Mouse (Mus musculus) layer of hippocampus, postnatal 36 days (tissue): ENCODE results near the gene Lemd2. TPM values are rescaled to one million over a fixed set of nuclear protein-coding genes. Genes with fewer than 3 reads are reported as not detected.
"Not testable (repeated sequence)": the region's sequence is repeated elsewhere in the genome, so short reads cannot be mapped to it uniquely, and the experiment has no call there.

Experiments
- DNase-seq, 2 experiments: peaks; one replicate each; pipeline ENCODE4 v3.0.0; 2022
- total RNA-seq, 2 experiments: library from RNA; stranded (reverse); gene quantifications; 2 replicates each; pipeline ENCODE4 v1.2.3; 2021

Gene Lemd2
- total RNA-seq: 10 to 100 TPM; 44.5 to 46.8 TPM

DNA sequence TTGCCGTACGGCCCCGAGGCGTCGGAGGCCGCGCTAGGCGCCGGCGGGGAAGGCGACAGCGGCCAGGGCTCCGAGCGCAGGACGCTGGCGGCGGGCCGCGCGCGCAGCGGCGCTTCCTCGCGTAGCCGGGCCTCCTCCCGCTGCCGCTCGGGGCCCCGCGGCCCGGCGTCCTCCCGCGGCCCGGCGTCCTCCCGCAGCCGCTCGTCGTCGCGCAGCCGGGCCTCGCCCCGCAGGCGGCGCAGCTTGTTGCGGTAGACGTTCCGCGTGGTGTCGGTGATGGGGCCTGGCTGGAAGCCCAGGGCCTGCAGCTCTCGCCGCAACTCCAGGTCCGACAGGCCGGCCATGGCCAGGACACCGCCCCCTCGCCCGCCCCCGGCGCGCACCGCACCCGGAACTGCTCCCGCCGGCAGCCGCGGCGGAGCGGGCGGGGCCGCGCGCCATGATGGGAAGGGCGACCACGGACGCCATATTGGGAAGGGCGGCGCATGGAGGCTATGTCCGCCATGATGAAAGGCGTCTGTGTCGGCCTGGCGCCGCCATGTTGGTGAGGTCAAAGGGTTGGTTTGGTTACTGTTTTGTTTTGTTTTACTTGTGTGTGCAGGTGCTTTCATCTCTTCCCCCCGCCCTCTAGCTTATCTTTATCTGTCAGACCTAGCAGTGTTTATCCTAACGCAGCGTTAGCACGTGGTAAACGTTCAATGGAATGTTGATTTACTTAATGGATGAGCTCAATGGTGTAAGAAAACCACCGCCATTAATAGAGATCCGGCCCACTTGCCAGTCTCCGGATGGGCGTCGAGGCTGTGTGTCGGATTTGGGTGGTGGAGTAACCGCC is at the start of gene Lemd2:
Gene Lemd2, minus strand, starts transcription at position 395 of the 835 bp plus-strand sequence.
- DNase-seq: peak; percentile 94 to 96

DNA sequence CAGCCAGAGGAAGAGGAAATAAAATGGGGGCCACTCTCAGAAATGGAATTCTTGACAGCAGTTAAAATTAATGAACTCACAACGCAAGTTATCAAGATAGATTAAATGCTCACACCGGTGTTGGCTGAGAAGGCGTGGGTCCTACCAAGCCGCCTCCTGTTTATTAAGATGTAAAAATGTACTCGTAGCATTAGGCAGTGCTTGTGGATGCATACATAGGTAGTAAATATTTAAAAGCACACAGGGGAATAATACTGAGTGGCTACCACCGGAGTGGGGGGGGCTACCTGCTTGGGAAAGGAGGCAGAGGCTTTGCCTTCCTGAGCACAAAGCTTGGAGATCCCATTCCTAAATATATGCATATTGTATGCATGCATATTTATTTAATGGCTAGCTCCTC is 46.9 kb upstream of the Lemd2 start:
- no peak for DNase-seq

DNA sequence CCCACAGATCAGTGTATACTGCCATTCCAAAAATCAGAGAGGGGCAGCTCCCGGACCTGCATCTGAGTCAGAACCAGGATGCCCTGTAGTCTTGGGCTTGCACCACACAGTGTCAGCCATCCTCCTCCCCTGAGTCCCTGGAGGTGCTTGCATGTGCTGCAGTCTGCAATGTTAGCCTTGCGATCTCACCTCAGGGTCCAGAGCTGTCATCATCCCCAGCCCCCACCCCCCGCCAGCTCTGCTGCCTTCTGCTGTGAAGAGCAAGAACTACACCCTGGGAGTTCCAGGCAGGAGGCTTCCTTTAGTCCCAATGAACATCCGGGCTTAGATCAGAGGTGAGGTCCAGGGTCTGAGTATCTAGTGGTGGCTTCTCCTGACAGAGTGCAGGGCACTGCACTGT is 46.2 kb upstream of the Lemd2 start:
- DNase-seq: no peak

DNA sequence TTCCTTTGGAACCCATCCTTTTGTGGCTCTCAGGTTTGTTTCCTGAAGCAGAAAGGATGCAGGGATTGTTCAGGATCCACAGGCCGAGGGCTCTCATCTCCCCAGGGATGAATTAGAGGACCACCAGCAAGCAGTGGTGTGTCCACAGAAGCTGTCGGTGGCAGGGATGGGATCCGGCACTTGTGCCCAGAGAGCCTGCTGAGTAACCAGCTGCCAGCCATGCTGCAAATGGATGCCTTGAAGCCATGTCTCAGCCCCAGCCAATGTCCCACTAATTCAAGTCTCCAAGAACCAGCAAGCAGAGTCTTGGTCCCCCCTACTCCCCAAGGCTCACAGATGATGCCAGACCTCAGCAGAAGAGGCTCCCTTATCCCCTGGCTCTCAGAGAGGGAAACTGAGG is 44.8 kb upstream of the Lemd2 start:
- DNase-seq: no peak

DNA sequence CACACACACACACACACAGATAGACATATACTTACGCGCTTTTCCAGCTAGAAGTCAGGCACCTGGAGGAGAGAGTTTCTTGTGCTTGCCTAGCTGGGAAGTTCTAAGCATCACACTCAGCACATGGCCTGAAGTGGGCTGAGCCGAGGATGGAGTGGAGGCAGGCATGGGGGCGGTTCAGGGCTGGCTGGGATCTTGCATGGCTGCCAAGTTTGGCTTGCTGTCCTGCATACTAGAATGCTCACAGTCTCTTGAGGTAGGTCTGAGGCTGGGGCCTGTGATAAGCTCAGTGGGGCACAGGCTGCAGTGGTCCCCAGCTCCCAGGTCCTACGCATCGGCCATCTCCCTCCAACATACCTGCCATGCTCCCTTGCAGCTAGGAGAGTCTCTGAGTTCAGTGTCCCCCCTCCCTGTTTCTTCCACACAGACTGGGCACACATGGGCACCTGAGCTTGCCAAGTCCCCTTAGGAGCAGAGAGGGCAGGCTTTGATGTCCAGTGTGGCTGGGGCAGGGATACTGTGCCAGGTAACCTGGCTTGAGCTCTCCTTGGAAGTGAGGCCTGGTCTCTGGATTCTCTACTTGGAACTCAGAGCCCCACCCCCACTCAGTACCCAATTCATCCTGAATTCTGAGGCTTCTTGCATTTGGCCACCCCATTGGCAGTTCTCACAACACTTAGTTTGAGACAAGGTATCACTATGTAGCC is 43.6 kb upstream of the Lemd2 start:
- DNase-seq: no peak

DNA sequence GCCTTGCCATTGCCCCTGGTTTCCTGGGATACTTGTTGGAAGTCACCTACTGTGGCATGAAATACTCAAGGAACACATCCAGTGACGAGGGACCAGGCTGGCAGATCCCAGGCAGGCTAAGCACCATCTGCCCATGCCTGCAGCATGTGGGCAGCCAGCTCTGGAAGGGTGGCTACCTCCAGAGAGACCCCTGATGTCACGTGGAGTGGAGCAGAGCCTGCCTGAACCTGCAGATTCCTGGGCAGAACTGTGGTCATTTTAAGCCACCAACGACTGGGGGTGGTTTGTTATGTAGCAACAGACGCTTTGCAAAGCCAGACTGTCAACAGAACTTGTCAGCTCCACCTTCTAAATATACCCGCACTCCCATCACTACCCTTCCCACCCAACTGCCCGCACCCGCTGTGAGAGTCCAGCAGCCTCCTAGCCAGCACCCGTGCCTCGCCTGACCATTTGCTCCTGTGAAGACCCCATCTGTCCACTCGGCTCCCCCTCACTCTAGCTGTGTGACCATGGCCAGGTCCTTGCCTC is 41.6 kb upstream of the Lemd2 start:
- DNase-seq: no peak

DNA sequence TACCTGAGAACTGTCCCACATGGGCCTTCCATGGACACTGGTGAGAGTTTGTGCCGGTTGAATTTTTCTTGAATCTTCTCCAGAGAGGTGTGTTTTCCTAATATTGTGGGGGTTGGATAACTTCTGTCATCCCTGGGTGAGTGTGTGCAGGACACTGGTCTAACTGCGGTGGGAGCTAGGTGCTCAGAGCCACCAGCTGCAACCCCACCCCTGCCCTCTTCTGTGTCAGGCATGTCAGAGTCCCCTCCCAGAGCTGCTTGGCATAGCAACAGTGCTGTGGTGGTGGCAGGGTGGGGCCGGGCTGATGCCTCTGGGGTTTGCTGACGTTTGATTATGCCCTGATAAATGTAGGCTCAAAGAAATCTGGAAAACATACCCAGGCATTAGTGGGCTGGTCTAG is 40.6 kb upstream of the Lemd2 start:
- DNase-seq: no peak

DNA sequence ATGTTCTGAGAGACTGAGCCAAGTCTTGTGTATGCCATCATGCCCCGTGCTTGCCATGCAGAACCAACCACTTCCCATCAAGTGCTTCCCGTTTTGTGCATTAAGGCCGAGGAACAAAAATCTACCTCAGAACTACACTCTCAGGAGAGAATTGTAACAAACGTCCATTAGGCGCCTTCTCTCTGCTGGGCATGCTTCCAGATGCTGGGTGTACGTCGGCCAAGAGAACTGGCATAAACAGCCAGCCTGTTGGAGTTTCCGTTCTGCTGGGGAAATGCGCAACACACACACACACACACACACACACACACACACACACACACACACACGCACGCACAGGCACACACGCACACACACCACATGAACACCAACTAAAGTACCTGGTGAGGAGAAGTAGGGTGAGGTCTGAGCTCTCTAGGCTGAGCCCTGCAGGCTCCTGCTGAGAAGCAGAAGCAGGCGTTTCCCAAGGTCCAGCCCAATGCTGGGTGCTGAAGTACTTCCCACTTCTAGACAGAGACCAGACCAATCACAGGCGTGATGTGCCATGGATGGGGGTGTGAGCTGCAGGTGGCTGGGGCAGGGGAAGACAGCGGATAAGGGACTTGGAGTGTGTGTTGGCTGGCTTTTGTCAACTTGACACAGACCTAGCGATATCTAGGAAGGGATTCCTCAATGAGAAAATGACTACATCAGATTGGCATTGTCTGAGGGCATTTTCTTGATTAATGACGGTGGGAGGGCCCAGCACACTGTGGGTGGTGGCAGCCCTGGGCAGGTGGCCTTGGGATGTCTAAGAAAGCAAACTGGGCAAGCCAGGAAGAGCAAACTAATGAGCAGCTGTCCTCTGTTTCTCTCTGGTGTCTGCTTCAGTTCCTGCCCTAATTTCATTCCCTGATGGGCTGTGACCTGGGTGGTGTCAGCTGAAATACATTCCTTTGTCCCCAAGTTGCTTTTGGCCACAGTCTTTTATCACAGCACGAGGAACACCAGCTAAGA is 38.2 kb upstream of the Lemd2 start:
- peak; percentile 76 to 80 for DNase-seq

DNA sequence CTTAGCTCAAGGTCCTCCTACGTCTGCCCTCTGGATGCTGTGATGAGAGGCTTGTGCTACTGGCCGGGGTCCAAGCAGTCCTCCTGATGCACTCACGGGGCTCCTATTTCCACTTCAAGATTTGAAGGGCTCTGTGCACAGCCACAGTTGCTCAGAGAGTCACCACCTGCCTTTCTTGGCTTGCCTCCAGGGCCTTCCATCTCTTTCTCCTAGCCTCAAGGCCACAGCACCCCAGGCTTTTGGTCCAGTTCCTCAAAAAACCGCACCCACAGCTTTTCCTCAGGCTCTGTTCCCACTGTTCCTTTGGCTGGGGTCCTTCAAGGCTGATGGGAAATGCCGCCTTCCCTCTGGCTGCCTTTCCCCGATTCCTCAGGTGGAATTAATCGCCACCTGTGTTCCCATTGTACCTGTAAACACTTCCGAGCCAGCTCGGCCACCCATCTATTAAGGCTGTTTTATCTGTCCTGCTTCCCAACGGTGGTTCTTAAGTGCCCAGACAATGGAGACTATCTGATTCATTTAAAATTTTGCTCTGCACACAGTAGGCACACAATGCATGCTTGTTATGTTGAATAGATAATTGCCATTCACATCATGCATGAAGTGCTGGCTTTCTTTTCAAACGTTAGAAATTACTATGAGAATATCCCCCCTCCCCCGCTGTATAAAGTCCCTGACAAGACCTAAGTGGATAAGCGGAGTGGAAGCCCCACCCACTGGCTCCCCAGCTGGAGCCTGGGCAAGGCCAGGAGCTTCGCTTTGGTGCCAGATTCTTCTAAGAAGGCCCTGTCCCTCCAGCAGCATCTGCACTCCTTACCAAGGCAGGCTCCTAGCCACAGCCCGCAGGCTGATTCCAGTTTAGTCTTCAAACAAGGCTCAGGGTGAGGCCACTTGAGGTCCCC is 36.5 kb upstream of the Lemd2 start:
- peak in 1 of 2 experiments; percentile 60 for DNase-seq

DNA sequence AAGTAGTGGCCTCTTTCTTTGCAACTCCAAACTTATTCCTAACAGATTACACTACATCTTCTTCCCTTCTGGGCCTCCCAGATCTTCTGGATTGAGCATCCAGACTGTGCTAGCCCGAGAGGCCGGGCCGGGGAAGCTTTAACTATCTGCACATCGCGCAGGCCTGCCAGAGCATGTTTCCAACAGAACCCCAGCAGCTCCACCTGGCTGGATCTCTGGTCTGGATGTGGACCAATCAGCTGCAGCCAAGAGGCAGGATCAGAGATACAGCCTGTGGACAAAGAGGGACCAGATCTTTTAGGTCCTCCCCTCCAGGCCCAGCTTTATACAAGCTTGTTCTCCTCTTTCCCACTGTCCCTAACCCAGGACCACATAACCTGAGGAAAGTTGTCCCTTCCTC is 35.7 kb upstream of the Lemd2 start:
- no peak for DNase-seq

DNA sequence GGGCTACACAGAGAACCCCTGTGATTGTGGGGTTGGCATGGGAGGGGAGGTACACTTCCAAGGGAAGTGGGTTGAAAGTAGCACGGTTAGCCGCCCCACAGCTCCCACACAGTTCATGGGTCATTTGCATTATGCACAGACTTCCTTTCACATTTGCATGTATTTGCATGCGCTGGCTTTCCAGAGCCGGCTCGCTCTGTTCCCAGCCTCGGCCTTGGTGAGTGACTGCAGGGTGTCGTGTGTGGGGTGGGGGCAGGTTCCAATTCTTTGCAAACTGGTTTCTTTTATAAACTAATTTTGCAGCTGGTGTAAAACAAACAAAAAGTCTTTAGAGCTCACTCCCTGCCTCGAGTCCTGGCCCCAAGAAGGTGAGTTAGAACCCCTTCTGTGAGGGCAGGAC is 34.4 kb upstream of the Lemd2 start:
- no peak for DNase-seq

DNA sequence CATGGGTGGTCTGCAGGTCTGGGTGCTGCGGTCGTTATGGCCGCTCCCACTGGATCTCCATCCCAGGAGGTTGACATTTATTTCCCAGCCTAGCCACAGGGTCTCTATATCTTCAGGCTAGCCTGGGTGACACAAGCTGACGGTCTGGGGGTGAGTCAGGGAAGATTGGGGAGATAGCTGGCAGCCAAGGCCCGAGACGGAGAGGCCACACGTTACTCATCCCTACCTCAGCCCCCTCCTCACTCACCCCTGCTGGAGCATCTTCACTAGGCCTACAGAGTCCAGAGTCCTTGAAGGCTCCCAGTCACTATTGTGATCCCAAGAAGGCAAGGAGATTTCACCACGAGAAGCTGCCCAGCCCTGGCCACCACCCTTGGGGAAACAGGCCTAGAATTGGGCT is 33.5 kb upstream of the Lemd2 start:
- DNase-seq: no peak

DNA sequence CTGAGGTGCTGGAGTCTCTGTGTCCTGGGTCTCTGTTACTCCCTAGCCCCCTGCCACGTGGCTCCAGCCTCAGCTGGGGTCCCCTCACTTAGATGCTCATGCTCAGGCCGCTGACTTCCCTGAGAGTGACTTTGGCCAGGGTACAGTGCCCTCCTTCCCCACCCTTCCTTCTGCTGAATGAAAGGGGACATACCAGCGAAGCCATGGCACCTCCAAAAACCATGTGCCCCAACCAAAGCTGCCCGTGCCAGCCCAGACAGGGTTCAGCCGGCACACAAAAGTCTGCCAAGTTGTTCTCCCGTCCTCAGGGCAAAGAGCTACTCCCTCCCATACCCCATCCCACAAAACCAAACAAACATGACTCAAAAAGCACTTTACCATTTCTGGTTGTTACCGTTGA is 29.0 kb upstream of the Lemd2 start:
- DNase-seq: no peak

DNA sequence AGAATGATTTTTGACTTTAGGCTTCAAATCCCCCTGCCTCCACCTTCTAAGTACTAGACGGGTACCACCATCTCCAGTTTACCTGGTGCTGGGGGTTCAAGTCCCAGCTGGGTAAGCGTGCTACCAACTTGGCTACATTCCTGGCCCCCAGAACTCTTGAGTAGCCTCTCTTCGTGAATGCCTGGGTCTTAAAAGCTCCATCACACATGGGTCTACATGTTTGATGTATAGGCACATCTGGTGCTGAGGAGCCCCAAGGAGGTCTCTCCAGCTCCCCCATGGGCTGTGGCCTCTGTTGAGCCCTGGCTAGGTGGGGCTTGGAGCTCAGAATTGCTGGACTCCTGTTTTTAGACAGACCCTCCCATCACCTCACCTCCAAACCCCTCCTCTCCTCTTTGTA is 27.9 kb upstream of the Lemd2 start:
- DNase-seq: no peak

DNA sequence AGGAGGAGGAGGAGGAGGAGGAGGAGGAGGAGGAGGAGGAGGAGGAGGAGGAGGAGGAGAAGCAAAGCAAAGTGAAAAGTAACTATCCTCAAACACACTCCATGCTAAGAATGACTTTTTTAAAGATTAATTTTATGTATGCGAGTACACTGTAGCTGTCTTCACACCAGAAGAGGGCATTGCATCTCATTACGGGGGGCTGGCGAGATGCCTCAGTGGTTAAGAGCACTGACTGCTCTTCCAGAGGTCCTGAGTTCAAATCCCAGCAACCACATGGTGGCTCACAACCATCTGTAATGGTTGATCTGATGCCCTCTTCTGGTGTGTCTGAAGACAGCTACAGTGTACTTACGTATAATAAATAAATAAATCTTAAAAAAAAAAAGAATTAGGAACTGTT is 27.3 kb upstream of the Lemd2 start:
- DNase-seq: not testable (repeated sequence)

DNA sequence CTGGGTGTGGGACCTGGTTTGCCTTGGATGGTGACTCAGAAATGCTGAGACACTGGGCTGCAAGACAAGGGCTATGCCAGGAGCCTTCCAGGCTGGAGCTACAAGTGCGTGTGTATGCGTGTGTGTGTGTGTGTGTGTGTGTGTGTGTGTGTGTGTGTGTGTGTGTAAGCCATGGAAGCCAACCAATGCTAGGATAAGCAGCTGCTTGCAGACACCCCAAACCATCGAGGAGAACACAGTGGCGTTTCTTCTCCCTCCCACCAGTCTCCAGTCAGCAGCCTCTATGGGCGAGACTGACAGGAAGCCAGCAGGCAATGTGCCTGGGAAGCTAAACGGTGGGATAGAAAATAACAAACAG is 26.9 kb upstream of the Lemd2 start:
- DNase-seq: peak; percentile 56 to 57

DNA sequence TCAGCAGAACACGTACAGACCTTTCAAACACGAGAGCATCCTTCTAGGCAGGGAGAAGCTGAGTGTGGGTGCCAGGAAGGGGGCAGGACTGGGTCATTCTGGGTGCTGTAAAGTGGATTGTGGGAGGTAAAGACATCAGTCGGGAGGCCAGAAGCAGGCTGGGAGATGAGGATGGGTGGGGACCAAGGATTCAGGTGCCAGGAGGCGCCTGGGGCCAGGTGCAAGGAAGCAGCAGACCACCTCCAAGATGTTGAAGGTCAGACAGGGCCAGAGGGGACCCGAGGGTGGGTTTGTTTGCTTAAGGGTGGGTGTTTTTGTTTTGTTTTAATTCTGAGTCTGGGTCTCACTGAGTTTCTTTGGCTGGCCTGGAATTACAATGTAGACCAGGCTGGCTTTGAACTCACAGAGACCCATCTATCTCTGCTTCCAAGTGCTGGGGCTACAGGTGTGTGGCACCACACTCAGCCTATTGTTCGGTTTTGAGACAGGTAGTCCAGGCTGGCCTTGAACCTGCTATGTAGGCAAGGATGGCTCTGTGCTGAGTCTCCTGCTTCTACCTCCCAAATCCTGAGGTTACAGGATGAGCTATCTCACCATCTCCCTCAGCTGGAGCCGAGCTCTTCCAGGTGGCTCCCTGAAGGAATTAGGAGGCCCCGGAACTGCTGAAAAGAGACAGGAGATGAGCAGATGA is 26.3 kb upstream of the Lemd2 start:
- no peak for DNase-seq

DNA sequence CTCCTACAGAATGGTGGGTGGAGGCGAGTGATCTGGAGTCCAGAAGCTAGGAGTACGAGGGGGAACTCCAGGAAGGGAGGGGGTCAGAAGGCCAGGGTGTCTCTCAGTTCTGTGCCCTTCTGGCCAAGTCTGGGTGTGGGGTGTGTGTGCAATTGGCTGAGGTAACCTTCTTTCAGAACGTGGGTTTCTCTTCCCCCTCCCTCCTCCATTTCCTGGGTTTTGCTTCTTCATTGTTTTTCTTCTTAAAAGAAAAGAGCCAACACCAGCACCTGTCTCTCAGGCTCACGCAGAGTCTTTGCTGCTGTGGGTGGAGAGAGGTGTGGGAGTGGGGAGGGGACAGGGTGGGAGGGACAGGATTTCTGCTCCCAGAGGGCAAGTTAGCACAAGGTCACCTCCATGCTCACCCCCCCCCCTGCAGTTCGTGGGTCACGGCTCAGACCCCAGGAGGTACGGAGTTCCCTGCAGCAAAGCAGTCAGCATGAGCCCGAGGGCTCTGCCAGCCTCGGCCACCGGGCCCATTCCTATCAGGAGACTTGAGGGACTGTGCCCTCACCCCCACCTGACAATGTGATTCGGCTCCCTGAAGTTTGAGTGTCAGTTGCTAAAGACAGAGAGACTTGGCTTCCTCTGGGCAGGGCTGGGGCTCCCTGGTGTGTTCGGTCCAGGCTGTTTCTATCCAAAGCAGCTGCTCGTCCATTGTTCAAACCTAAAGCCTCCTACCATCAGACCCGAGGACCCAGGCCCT is 25.6 kb upstream of the Lemd2 start:
- no peak for DNase-seq

DNA sequence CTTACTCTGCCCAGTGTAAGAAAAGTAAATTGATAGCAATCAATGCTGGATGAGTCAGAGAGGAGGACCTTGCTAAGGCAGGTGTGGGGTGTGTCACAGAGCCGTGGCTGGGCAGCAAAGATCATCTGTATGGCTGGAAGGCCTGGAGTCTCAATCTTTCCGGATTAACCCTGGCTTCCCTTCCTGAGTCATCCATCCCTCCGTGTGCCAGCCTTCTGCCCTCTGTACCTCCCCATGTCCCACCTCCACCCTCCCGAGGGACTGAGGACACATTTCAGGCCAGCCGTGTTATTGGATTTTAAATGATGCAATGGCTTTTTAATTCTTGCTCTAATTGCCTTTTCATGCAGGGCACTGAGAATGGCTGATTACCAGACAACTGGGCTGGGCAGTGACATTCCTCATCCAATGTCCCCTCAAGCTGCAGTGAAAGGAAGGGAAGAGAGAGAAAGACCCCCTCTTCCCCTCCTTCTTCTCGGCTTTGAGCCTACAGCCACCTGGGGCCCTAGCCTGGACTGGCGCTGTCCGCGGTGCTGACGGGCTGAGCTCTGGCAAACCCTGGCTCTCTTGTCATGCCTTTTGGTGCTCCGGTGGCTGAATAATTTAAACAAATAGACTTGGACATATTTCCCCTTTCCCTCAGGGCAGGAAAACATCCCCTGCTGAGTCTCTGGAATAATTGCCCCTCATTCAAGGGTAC is 24.1 kb upstream of the Lemd2 start:
- DNase-seq: peak in 1 of 2 experiments; percentile 50
